Mouse (Mus musculus): ENCODE results near the gene Galnt2. TPM values are rescaled to one million over a fixed set of nuclear protein-coding genes. Genes with fewer than 3 reads are reported as not detected.
A peak's percentile ranks its signal among the peaks of the same experiment; 100 is the strongest.

Gene Galnt2
- polyA plus RNA-seq, 1 experiment = 55.5 TPM

GRCm38 (mm10) chr8:124282878-124283630 is 51.9 kb downstream of the Galnt2 start:
- H3ac ChIP-seq (ENCODE audit: control insufficient read depth, insufficient read length, low read depth) = no peak overlapping the region
- H3K4me3 ChIP-seq (ENCODE audit: insufficient read depth, poor library complexity, severe bottlenecking) = no peak overlapping the region
- TF ChIP-seq USF1 (IDR thresholded peaks at IDR 0.05; ENCODE audit: low read depth) (no peak), MYOG (IDR thresholded peaks at IDR 0.05; ENCODE audit: control insufficient read depth, extremely low read depth, insufficient read length) (no peak), FOSL1 (IDR thresholded peaks at IDR 0.05; ENCODE audit: insufficient read depth, low read length, poor library complexity, severe bottlenecking) (no peak), CTCF (IDR thresholded peaks at IDR 0.05; ENCODE audit: control insufficient read depth, insufficient read depth, insufficient read length) (no peak), CEBPB (IDR thresholded peaks at IDR 0.05; ENCODE audit: low read depth) (no peak), MAX (IDR thresholded peaks at IDR 0.05) (no peak), MYOD1 (IDR thresholded peaks at IDR 0.05; ENCODE audit: control insufficient read depth, insufficient read length, low read depth) (no peak)
- H3K36me3 ChIP-seq (ENCODE audit: control insufficient read depth, insufficient read depth) = no peaks in the 10 kb centered on the region
- no peaks in the 10 kb centered on the region for H3K27me3 ChIP-seq (ENCODE audit: control insufficient read depth, insufficient read depth, insufficient read length)
- peaks cover 77% of the 10 kb centered on the region for H3K79me2 ChIP-seq (ENCODE audit: control insufficient read depth, insufficient read depth)
- peaks cover 16% of the 10 kb centered on the region for H3K79me3 ChIP-seq (ENCODE audit: low read depth)

GRCm38 (mm10) chr8:124283644-124284332 is 52.6 kb downstream of the Galnt2 start:
- Histone ChIP-seq H3K36me3 (ENCODE audit: control insufficient read depth, insufficient read depth) (no peaks in the 10 kb centered on the region), H3ac (ENCODE audit: control insufficient read depth, insufficient read length, low read depth) (peak overlapping the region; percentile 67), H3K4me3 (ENCODE audit: insufficient read depth, poor library complexity, severe bottlenecking) (no peak overlapping the region), H3K27me3 (ENCODE audit: control insufficient read depth, insufficient read depth, insufficient read length) (no peaks in the 10 kb centered on the region), H3K79me3 (ENCODE audit: low read depth) (peaks cover 16% of the 10 kb centered on the region), H3K79me2 (ENCODE audit: control insufficient read depth, insufficient read depth) (peaks cover 84% of the 10 kb centered on the region)
- TF ChIP-seq CTCF (IDR thresholded peaks at IDR 0.05; ENCODE audit: control insufficient read depth, insufficient read depth, insufficient read length) (no peak), CEBPB (IDR thresholded peaks at IDR 0.05; ENCODE audit: low read depth) (peak; percentile 45)

DNA sequence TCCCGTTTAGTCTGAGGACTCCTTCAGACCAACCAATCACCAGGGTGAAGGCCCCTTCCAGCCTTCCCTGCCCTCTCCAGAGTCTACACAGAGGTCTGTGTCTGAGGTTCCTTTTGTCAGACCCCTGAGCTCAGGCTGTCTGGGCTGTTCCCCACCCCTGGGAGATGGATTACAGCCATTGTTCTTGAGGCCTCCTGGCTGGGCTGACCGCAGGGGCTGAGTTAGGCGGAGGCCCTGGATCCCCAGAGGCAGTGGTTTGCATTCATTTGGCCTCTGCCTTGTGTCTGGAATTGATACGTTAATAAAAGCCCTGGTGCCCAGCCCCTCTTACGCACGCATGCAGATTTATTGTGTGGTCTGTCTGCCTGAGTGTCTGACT is 53.1 kb downstream of the Galnt2 start:
- peaks cover 16% of the 10 kb centered on the region for H3K79me3 ChIP-seq (ENCODE audit: low read depth)
- no peak for TF ChIP-seq FOSL1 (IDR thresholded peaks at IDR 0.05; ENCODE audit: insufficient read depth, low read length, poor library complexity, severe bottlenecking)
- TF ChIP-seq CTCF (IDR thresholded peaks at IDR 0.05; ENCODE audit: control insufficient read depth, insufficient read depth, insufficient read length) = no peak
- no peak for TF ChIP-seq CEBPB (IDR thresholded peaks at IDR 0.05; ENCODE audit: low read depth)
- no peak for TF ChIP-seq MYOG (IDR thresholded peaks at IDR 0.05; ENCODE audit: control insufficient read depth, extremely low read depth, insufficient read length)
- TF ChIP-seq MAX (IDR thresholded peaks at IDR 0.05) = no peak
- no peak for TF ChIP-seq USF1 (IDR thresholded peaks at IDR 0.05; ENCODE audit: low read depth)
- TF ChIP-seq MYOD1 (IDR thresholded peaks at IDR 0.05; ENCODE audit: control insufficient read depth, insufficient read length, low read depth) = no peak
- no peaks in the 10 kb centered on the region for H3K36me3 ChIP-seq (ENCODE audit: control insufficient read depth, insufficient read depth)
- no peak overlapping the region for H3K4me3 ChIP-seq (ENCODE audit: insufficient read depth, poor library complexity, severe bottlenecking)
- no peak overlapping the region for H3ac ChIP-seq (ENCODE audit: control insufficient read depth, insufficient read length, low read depth)
- H3K79me2 ChIP-seq (ENCODE audit: control insufficient read depth, insufficient read depth) = peaks cover 84% of the 10 kb centered on the region
- H3K27me3 ChIP-seq (ENCODE audit: control insufficient read depth, insufficient read depth, insufficient read length) = no peaks in the 10 kb centered on the region

- TF ChIP-seq MYOD1 (IDR thresholded peaks at IDR 0.05; ENCODE audit: control insufficient read depth, insufficient read length, low read depth) = peak; percentile 39
- TF ChIP-seq USF1 (IDR thresholded peaks at IDR 0.05; ENCODE audit: low read depth) = no peak
- Histone ChIP-seq H3K4me3 (ENCODE audit: insufficient read depth, poor library complexity, severe bottlenecking) (no peak overlapping the region), H3K27me3 (ENCODE audit: control insufficient read depth, insufficient read depth, insufficient read length) (no peaks in the 10 kb centered on the region), H3ac (ENCODE audit: control insufficient read depth, insufficient read length, low read depth) (peak overlapping the region; percentile 10), H3K79me3 (ENCODE audit: low read depth) (peaks cover 13% of the 10 kb centered on the region), H3K36me3 (ENCODE audit: control insufficient read depth, insufficient read depth) (no peaks in the 10 kb centered on the region), H3K79me2 (ENCODE audit: control insufficient read depth, insufficient read depth) (peaks cover 82% of the 10 kb centered on the region)
These were observed 53.9 kb downstream of the Galnt2 start for GRCm38 (mm10) chr8:124284984-124285576.

- H3K79me2 ChIP-seq (ENCODE audit: control insufficient read depth, insufficient read depth) = peaks cover 70% of the 10 kb centered on the region
- no peak overlapping the region for H3K4me3 ChIP-seq (ENCODE audit: insufficient read depth, poor library complexity, severe bottlenecking)
- no peaks in the 10 kb centered on the region for H3K36me3 ChIP-seq (ENCODE audit: control insufficient read depth, insufficient read depth)
- TF ChIP-seq CTCF (IDR thresholded peaks at IDR 0.05; ENCODE audit: control insufficient read depth, insufficient read depth, insufficient read length) = no peak
- no peak for TF ChIP-seq FOSL1 (IDR thresholded peaks at IDR 0.05; ENCODE audit: insufficient read depth, low read length, poor library complexity, severe bottlenecking)
- TF ChIP-seq MAX (IDR thresholded peaks at IDR 0.05) = no peak
- no peak for TF ChIP-seq MYOG (IDR thresholded peaks at IDR 0.05; ENCODE audit: control insufficient read depth, extremely low read depth, insufficient read length)
- no peak for TF ChIP-seq USF1 (IDR thresholded peaks at IDR 0.05; ENCODE audit: low read depth)
- no peak for TF ChIP-seq CEBPB (IDR thresholded peaks at IDR 0.05; ENCODE audit: low read depth)
- no peak for TF ChIP-seq MYOD1 (IDR thresholded peaks at IDR 0.05; ENCODE audit: control insufficient read depth, insufficient read length, low read depth)
- H3K27me3 ChIP-seq (ENCODE audit: control insufficient read depth, insufficient read depth, insufficient read length) = no peaks in the 10 kb centered on the region
- no peak overlapping the region for H3ac ChIP-seq (ENCODE audit: control insufficient read depth, insufficient read length, low read depth)
- peaks cover 3% of the 10 kb centered on the region for H3K79me3 ChIP-seq (ENCODE audit: low read depth)
These were observed 55.4 kb downstream of the Galnt2 start for GRCm38 (mm10) chr8:124286461-124287124.

All from C2C12 (cell line).